Mouse (Mus musculus) bone marrow macrophage, adult 2 months (primary cell): ENCODE results near the gene Plpp2.

ENCODE experiments used
- CTCF ChIP-seq: IDR thresholded peaks from 2 replicates; pipeline ENCODE4 v1.5.1; 2012; ENCODE audit warnings: low read depth, mild to moderate bottlenecking, low read length, moderate library complexity
- POLR2A ChIP-seq: IDR thresholded peaks from 2 replicates; pipeline ENCODE4 v1.6.1; 2012; ENCODE audit warnings: mild to moderate bottlenecking, low read depth, low read length, borderline replicate concordance

- TF ChIP-seq CTCF (no peak), POLR2A (no peak)
Measured at GRCm38 (mm10) chr10:79573611-79574010, 40.0 kb upstream of the Plpp2 start.
